Mouse (Mus musculus) skeletal muscle tissue, adult 2 months (tissue): ENCODE measurements around the gene Txk.

Experiments
- DNase-seq: peaks from one replicate; pipeline ENCODE4 v3.0.0-alpha.2; 2012; ENCODE audit warnings: low read depth, low spot score

Txk gene

GRCm38 (mm10) chr5:72752585-72752984 lies at the start of gene Txk:
Gene Txk (minus strand): TSS chr5:72752777.
- no peak for DNase-seq

- no peak for DNase-seq
These were observed 46.0 kb upstream of the Txk start for GRCm38 (mm10) chr5:72798563-72798962.

GRCm38 (mm10) chr5:72796186-72796613 lies 43.6 kb upstream of the Txk start:
- DNase-seq: peak; percentile 51

- no peak for DNase-seq
These were observed 40.8 kb upstream of the Txk start for GRCm38 (mm10) chr5:72793309-72793850.

- DNase-seq: no peak
These were observed 39.2 kb upstream of the Txk start for GRCm38 (mm10) chr5:72791789-72792188.

- no peak for DNase-seq
These were observed 38.8 kb upstream of the Txk start for GRCm38 (mm10) chr5:72791386-72791785.

GRCm38 (mm10) chr5:72785451-72785850 lies 32.9 kb upstream of the Txk start:
- no peak for DNase-seq

- DNase-seq: no peak
These were observed 32.1 kb upstream of the Txk start for GRCm38 (mm10) chr5:72784719-72785118.

- no peak for DNase-seq
These were observed 31.4 kb upstream of the Txk start for GRCm38 (mm10) chr5:72783957-72784356.

GRCm38 (mm10) chr5:72783123-72783522 lies 30.5 kb upstream of the Txk start:
- DNase-seq: no peak

- no peak for DNase-seq
These were observed 29.2 kb upstream of the Txk start for GRCm38 (mm10) chr5:72781776-72782175.

GRCm38 (mm10) chr5:72776595-72776994 lies 24.0 kb upstream of the Txk start:
- DNase-seq: no peak

- DNase-seq: no peak
These were observed 23.6 kb upstream of the Txk start for GRCm38 (mm10) chr5:72776127-72776526.

GRCm38 (mm10) chr5:72769841-72770240 lies 17.3 kb upstream of the Txk start:
- no peak for DNase-seq

- no peak for DNase-seq
These were observed 11.0 kb upstream of the Txk start for GRCm38 (mm10) chr5:72763546-72763945.

- peak; percentile 13 for DNase-seq
These were observed 10.4 kb upstream of the Txk start for GRCm38 (mm10) chr5:72763025-72763424.

- no peak for DNase-seq
These were observed 9.2 kb upstream of the Txk start for GRCm38 (mm10) chr5:72761758-72762157.

- peak; percentile 4 for DNase-seq
These were observed 8.7 kb upstream of the Txk start for GRCm38 (mm10) chr5:72761237-72761636.

GRCm38 (mm10) chr5:72758925-72759924 lies 6.6 kb upstream of the Txk start:
- DNase-seq: no peak

GRCm38 (mm10) chr5:72757155-72757773 lies 4.7 kb upstream of the Txk start:
- DNase-seq: no peak

- no peak for DNase-seq
These were observed 3.4 kb upstream of the Txk start for GRCm38 (mm10) chr5:72755941-72756340.

GRCm38 (mm10) chr5:72755035-72755434 lies 2.5 kb upstream of the Txk start:
- no peak for DNase-seq
